Mouse (Mus musculus) frontal cortex, postnatal 25 days (tissue): ENCODE measurements around the gene Abhd6.

Experiments
- DNase-seq, 2 experiments: peaks; one replicate each; pipeline ENCODE4 v3.0.0; 2022; ENCODE audit warnings: low spot score in 2 of 2

The Abhd6 gene

GRCm38 (mm10) chr14:8030535-8030934, 27.8 kb downstream of the Abhd6 start:
- DNase-seq: no peak

- DNase-seq: no peak
Measured at GRCm38 (mm10) chr14:8032087-8032944, 29.6 kb downstream of the Abhd6 start.

GRCm38 (mm10) chr14:8034561-8034960, 31.9 kb downstream of the Abhd6 start:
- DNase-seq: no peak

- no peak for DNase-seq
Measured at GRCm38 (mm10) chr14:8035951-8036350, 33.2 kb downstream of the Abhd6 start.

- DNase-seq: no peak
Measured at GRCm38 (mm10) chr14:8036406-8036805, 33.7 kb downstream of the Abhd6 start.

DNA sequence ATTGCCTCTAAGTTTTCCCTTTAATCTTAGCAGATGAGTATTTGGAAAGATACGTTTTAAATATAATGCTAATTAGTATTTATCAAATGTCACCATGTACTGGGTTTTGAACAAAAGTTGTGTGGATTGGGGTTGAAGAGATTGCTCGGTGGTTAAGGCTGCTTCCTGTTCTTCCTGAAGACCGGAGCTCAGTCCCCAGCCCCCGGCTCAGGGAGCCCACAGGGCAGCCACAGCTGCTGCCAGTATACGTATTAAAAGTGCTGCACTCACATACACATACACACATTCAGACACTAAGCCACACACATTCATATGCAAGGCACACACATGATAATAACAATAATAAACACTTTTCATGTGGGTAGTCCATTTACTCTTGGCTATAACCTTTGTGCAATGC, 35.4 kb downstream of the Abhd6 start:
- DNase-seq: no peak

- DNase-seq: no peak
Measured at GRCm38 (mm10) chr14:8038791-8039448, 36.2 kb downstream of the Abhd6 start.

- DNase-seq: no peak
Measured at GRCm38 (mm10) chr14:8040179-8040578, 37.5 kb downstream of the Abhd6 start.

GRCm38 (mm10) chr14:8040911-8041678, 38.4 kb downstream of the Abhd6 start:
- DNase-seq: no peak

DNA sequence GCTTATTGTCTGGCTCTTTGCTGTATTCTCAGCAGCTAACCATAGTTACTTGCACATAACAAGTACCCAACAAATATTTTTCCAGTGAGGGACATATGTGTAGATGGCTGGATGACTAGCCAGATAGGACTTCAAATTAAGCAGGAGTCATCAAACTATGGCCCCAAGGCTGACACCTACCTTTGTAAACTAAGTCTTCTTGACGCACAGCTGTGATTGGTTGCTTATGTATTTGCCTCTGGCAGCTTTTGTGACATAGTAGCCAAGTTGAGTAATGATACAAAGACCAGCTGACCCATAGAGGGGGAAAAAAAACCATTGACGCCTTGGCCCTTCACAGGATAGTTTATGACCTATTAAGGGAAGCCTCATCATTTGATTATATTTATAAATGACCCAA, 39.4 kb downstream of the Abhd6 start:
- DNase-seq: no peak

GRCm38 (mm10) chr14:8042577-8042976, 39.9 kb downstream of the Abhd6 start:
- DNase-seq: no peak

DNA sequence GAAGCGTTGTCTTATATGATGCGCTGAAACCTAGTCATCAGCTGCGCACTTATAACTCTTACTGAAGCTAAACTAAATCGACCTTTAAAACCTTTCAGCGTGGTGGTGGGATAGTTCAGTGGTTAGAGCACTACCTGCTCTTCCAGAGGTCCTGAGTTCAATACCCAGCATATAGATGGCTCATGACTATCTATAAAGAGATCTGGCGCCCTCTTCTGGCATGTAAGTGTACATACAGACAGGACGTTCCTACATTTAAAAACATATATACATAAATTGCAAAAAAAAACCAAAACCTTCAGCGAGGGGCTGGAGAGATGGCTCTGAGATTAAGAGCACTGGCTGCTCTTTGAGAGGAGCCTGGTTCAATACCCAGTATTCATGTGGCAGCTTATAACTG, 41.6 kb downstream of the Abhd6 start:
- no peak for DNase-seq

DNA sequence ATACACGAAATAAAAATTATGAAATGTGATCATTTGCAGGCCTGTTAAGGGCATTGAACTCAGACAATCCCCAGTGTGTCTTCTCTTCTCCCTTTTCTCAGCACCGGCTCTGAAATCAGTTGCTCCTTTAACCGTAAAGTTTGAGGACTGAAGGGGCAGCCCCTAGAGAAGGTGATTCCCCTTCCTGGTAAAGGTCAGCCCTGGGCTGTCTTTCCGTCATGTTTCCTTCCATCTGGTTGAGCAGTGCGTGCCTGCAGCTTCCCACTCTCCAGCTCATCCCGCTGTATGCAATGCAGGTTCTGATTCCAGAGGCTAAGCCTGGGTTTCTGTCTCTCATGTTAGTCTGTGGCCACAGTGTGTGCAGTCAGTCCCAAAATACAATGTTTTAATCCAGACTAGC, 42.1 kb downstream of the Abhd6 start:
- no peak for DNase-seq

GRCm38 (mm10) chr14:8045187-8045846, 42.6 kb downstream of the Abhd6 start:
- DNase-seq: no peak

DNA sequence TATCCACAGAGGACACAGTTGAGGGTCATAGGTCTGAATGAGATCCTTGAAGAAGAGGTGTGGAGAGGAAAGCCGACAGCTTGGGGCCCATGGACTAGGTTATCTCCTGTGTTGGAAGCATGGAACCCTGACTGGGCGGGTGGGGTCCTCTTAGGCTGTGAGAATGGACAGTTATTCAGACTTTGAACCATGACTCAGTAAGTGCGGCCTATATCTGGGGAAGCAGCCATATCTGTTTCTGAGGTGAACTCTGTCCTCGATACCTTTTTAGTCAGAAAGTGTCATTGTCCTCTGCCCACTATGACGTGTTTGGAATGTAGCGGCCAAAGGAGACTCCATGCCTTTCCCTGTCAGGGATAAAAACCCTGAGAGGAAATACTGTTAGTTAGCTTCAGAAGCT, 44.1 kb downstream of the Abhd6 start:
- DNase-seq: no peak

- no peak for DNase-seq
Measured at GRCm38 (mm10) chr14:8049334-8049733, 46.6 kb downstream of the Abhd6 start.

DNA sequence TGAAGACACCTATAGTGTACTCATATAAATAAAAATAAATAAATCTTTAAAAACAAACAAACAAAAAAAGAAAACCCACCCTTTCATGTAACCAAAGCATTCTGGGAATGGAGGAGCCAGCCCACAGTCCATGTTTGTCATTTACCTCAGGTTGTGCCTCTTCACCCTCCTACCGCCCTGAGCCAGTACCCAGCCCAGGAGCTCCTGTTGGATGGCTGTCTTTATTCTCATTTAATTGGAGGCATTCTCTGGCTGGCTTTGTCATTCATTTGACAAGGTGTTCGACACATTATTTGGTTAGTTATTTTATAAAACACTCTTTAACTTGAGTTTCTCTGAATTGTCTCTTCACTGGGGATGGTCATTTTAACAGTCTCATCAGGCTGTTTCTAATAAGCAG, 49.2 kb downstream of the Abhd6 start:
- DNase-seq: no peak

- DNase-seq: no peak
Measured at GRCm38 (mm10) chr14:8052661-8053060, 50.0 kb downstream of the Abhd6 start.

DNA sequence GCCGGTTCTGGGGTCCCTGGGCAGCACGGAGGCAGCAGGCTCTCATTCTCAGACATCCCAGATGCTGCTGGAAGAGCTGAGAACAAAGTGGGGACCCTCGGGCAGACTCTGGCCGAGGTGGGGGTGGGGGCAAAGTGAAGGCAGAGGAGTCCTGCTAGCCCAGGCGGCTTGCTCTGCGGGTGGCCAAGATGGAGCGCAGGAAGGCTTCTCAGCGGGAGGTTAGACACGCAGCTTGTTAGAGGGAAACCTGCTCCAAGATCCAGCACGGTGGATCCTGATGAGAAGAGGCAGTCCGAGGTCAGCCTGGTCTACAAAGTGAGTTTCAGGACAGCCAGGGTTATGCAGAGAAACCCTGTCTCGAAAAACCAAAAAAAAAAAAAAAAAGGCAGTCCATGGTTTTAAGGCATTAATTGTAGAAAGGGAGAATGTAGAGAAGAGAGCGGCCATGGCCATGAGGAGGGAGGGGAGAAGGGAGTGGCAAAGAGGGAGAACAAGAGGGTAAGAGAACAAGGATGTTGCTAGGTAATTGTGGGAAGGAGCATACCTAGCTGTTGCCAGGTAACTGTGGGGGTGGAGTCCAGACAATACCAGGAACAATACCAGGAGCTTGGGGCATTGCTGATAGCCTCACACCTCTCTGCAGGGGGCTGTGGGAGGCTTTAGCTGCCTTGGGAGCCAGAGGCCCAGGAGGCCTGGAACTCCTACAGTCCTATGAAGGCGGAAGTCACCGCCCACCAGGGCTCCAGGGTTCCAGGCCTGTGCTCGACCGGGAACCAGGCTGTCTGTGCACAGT, 51.8 kb downstream of the Abhd6 start:
- no peak for DNase-seq

- no peak for DNase-seq
Measured at GRCm38 (mm10) chr14:8056076-8056475, 53.4 kb downstream of the Abhd6 start.

DNA sequence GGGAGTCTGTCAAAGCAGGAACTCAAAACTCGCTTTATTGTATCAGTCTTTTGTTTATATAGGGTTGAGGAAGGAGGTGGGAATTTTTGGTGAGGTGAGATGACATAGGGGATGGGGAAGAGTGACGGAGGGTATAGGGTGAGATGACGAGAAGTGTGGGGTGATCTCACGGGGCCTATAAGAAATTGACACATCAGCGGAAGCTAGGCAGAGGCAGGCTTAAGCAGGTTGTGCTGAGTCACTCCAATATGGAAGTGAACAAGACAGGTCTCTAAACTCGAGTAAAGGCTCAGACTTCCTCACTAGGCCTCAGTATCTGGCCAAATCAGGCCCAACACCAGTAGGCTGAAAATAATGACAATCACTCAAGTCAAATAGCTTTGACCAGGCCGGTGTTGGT, 57.2 kb downstream of the Abhd6 start:
- no peak for DNase-seq
